Mouse (Mus musculus) ES-E14 (cell line): Measurements from ENCODE around the gene 6430571L13Rik. TPM values are rescaled to one million over a fixed set of nuclear protein-coding genes. Genes with fewer than 3 reads are reported as not detected.

ENCODE experiments used
- DNase-seq: peaks from one replicate; pipeline ENCODE4 v3.0.0-alpha.2; 2013; ENCODE audit warnings: low read depth, low spot score
- H3K27ac ChIP-seq: 2 replicates; pipeline ENCODE4 v1.5.1; 2012; ENCODE audit warnings: low read depth, mild to moderate bottlenecking, low read length, moderate library complexity, mixed read lengths; ENCODE audit not compliant: poor library complexity, insufficient read depth, severe bottlenecking
- H3K36me3 ChIP-seq: 2 replicates; pipeline ENCODE4 v1.6.1; 2012; ENCODE audit warnings: mild to moderate bottlenecking, low read length, moderate library complexity, mixed read lengths; ENCODE audit not compliant: control insufficient read depth, poor library complexity, insufficient read depth, severe bottlenecking
- H3K4me1 ChIP-seq, 2 experiments: fragments of 150-350 bp in 1 of 2; sonication (generic) in 1 of 2; 2 replicates each; pipeline ENCODE4 v1.6.1; 2012; ENCODE audit warnings: low read length in 2 of 2, mild to moderate bottlenecking in 1 of 2, mixed read lengths in 1 of 2; ENCODE audit not compliant: control insufficient read depth in 2 of 2, insufficient read depth in 2 of 2, poor library complexity in 1 of 2
- H3K4me3 ChIP-seq, 2 experiments: fragments of 150-350 bp in 1 of 2; sonication (generic) in 1 of 2; 2 replicates each; pipeline ENCODE4 v1.5.1; 2012; ENCODE audit warnings: low read length in 2 of 2, low read depth in 1 of 2, mild to moderate bottlenecking in 1 of 2, mixed read lengths in 1 of 2; ENCODE audit not compliant: insufficient read depth in 1 of 2, poor library complexity in 1 of 2, severe bottlenecking in 1 of 2
- H3K9ac ChIP-seq: 2 replicates; pipeline ENCODE4 v1.6.1; 2012; ENCODE audit warnings: low read depth, mild to moderate bottlenecking, low read length, mixed read lengths; ENCODE audit not compliant: poor library complexity, insufficient read depth, severe bottlenecking
- H3K9me3 ChIP-seq: fragments of 150-350 bp; sonication (generic); 2 replicates; pipeline ENCODE4 v1.6.1; 2012; ENCODE audit warnings: low read depth, mild to moderate bottlenecking, low read length; ENCODE audit not compliant: control insufficient read depth, insufficient read depth
- CHD2 ChIP-seq: IDR thresholded peaks from 2 replicates; pipeline ENCODE4 v1.6.1; 2014; ENCODE audit warnings: mild to moderate bottlenecking, low read depth, low read length, inconsistent platforms
- HCFC1 ChIP-seq: IDR thresholded peaks from 2 replicates; pipeline ENCODE4 v1.6.1; 2012; ENCODE audit warnings: low read length, inconsistent platforms, borderline replicate concordance; ENCODE audit not compliant: insufficient read depth
- MAFK ChIP-seq: IDR thresholded peaks from 2 replicates; pipeline ENCODE4 v1.6.1; 2014; ENCODE audit warnings: mild to moderate bottlenecking, low read depth, low read length, inconsistent platforms; ENCODE audit not compliant: insufficient read depth
- ZC3H11A ChIP-seq: IDR thresholded peaks from 2 replicates; pipeline ENCODE4 v1.6.1; 2012; ENCODE audit warnings: low read depth, mild to moderate bottlenecking, inconsistent platforms, low read length, borderline replicate concordance
- ZNF384 ChIP-seq: IDR thresholded peaks from 2 replicates; pipeline ENCODE4 v1.6.1; 2012; ENCODE audit warnings: low read depth, low read length, inconsistent platforms
- in situ Hi-C, 2 experiments: fragments of 600-800 bp; cut with MboI; formaldehyde crosslinking; loops; one replicate each; pipeline ENCODE4 v1.15.1; 2025; ENCODE audit warnings: low sequenced_read_pairs in 2 of 2, inconsistent platforms in 1 of 2; ENCODE audit not compliant: unreplicated experiment in 2 of 2
- total RNA-seq: library from RNA; depleted of rRNA; stranded (reverse); fragments of 300-350 nt; gene quantifications from 2 replicates; pipeline ENCODE4 v1.2.3, GENCODE M21; 2012

The 6430571L13Rik gene
- total RNA-seq, 1 experiment = 0.45 TPM

- no peaks in the 10 kb centered on the region for H3K36me3 ChIP-seq
- H3K9me3 ChIP-seq = no peaks in the 10 kb centered on the region
- H3K4me1 ChIP-seq = no peaks in the 10 kb centered on the region
- no peak overlapping the region for H3K9ac ChIP-seq
- peak; percentile 74 for DNase-seq
- in situ Hi-C loops = loop anchor here in 1 of 2 experiments (5.0 kb wide), 1 partner anchor 155 kb away; no protein-coding TSS in a partner anchor
- H3K4me3 ChIP-seq = no peak overlapping the region
- TF ChIP-seq CHD2 (no peak), ZC3H11A (peak; percentile 89), MAFK (no peak), HCFC1 (no peak)
- no peak overlapping the region for H3K27ac ChIP-seq
These were observed 17.2 kb downstream of the 6430571L13Rik start for GRCm38 (mm10) chr9:107357651-107358050.

- DNase-seq = no peak
- Histone ChIP-seq H3K9ac (no peak overlapping the region), H3K9me3 (no peaks in the 10 kb centered on the region), H3K27ac (no peak overlapping the region), H3K4me1 (peaks cover 0 to 7% of the 10 kb centered on the region in 2 experiments; a peak in 1 of 4 replicates), H3K36me3 (no peaks in the 10 kb centered on the region), H3K4me3 (no peak overlapping the region)
- in situ Hi-C loops = loop anchor here in 1 of 2 experiments (10.0 kb wide), 1 partner anchor 154 kb away; no protein-coding TSS in a partner anchor
- TF ChIP-seq HCFC1 (no peak), MAFK (no peak), ZC3H11A (no peak), ZNF384 (no peak), CHD2 (no peak)
These were observed 20.6 kb downstream of the 6430571L13Rik start for GRCm38 (mm10) chr9:107360989-107361388.

DNA sequence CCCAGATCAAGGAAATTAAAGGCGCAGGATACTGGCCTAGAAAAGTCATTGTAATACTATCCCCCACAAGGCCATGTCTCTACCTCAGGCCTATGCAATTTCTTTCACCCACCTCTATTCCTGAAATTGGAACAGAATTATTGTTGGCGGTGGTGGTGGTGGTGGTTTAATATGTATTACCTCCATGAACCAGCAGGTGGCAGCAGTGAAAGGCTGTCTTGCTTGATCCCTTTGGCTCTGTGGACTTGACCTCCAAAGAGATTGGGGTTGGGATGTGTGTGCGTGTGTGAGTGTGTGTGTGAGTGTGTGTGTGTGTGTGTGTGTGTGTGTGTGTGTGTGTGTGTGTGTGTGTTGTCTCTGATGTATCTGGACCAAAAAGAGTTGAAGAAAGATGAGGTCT lies 26.2 kb downstream of the 6430571L13Rik start:
- no peak for TF ChIP-seq MAFK
- no peak for TF ChIP-seq HCFC1
- TF ChIP-seq ZC3H11A = peak; percentile 56
- no peak for TF ChIP-seq CHD2
- TF ChIP-seq ZNF384 = no peak
- Histone ChIP-seq H3K27ac (no peak overlapping the region), H3K36me3 (no peaks in the 10 kb centered on the region), H3K4me1 (peaks cover 3 to 13% of the 10 kb centered on the region in 2 experiments; a peak in 3 of 4 replicates), H3K9me3 (no peaks in the 10 kb centered on the region), H3K9ac (no peak overlapping the region), H3K4me3 (no peak overlapping the region)
- in situ Hi-C loops = loop anchor here in 1 of 2 experiments (10.0 kb wide), 1 partner anchor 148 kb away; no protein-coding TSS in a partner anchor
- DNase-seq = no peak

- H3K9ac ChIP-seq = no peak overlapping the region
- peaks cover 3 to 15% of the 10 kb centered on the region in 2 experiments; a peak in 3 of 4 replicates for H3K4me1 ChIP-seq
- no peak overlapping the region for H3K4me3 ChIP-seq
- in situ Hi-C loops = loop anchor here in 1 of 2 experiments (10.0 kb wide), 1 partner anchor 146 kb away; no protein-coding TSS in a partner anchor
- no peak for DNase-seq
- H3K27ac ChIP-seq = no peak overlapping the region
- no peaks in the 10 kb centered on the region for H3K36me3 ChIP-seq
- TF ChIP-seq CHD2 (no peak), HCFC1 (no peak), ZC3H11A (no peak), ZNF384 (no peak), MAFK (no peak)
- H3K9me3 ChIP-seq = no peaks in the 10 kb centered on the region
These were observed 27.9 kb downstream of the 6430571L13Rik start for GRCm38 (mm10) chr9:107368302-107368701.
